Mouse (Mus musculus) adrenal gland, adult 2 months (tissue): ENCODE results near the gene Rsph10b. TPM values are rescaled to one million over a fixed set of nuclear protein-coding genes. Genes with fewer than 3 reads are reported as not detected.
A peak's percentile ranks its signal among the peaks of the same experiment; 100 is the strongest.

Source experiments
- DNase-seq: peaks from one replicate; pipeline ENCODE4 v3.0.0; 2021
- long read RNA-seq: library from polyadenylated mRNA; stranded (forward); transcript quantifications from one replicate; pipeline ENCODE4 v2.0.0, GENCODE M21; 2021
- polyA plus RNA-seq: library from polyadenylated mRNA; depleted of rRNA; stranded (reverse); fragments of >200 nt; gene quantifications from 2 replicates; pipeline ENCODE4 v1.2.3, GENCODE M21; 2012; rRNA removed
- total RNA-seq, 2 experiments: library from RNA; stranded (reverse); gene quantifications; 2 replicates each; pipeline ENCODE4 v1.2.3; 2021

Rsph10b gene
- total RNA-seq, result 1 to 10 TPM; 4.3 to 7.4 TPM
- 0.21 and 0.31 TPM in 2 replicates for polyA plus RNA-seq
- long read RNA-seq, partial matches to known transcripts, result 0 of 5 reads
- long read RNA-seq, other reads (novel, unspliced or antisense), result 5 of 5 reads

GRCm38 (mm10) chr5:143932831-143933230, at the start of gene Rsph10b:
Rsph10b (plus strand) TSS chr5:143933035.
- peak; percentile 46 for DNase-seq

GRCm38 (mm10) chr5:143885274-143885673, 47.6 kb upstream of the Rsph10b start:
- DNase-seq, result no peak

DNA sequence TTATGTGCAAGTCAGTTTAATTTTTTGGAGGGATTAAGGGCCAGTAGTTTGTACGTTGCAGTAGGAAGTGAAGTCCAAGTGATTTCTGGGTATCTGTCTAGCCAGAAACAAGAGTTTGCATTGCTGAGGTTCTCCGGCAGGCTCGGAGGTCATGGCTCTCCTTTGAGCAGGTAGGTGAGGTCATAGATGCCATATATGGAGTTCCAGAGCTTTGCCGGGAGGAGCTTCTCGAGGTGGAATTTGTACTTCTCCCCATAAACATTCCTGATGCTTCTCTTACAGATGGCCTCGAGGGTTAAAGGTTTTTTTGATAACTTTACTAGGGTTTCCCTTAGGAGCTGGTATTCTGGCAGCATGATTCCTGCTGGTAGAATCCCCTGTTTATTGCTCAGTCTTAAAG, 42.1 kb upstream of the Rsph10b start:
- no peak for DNase-seq

DNA sequence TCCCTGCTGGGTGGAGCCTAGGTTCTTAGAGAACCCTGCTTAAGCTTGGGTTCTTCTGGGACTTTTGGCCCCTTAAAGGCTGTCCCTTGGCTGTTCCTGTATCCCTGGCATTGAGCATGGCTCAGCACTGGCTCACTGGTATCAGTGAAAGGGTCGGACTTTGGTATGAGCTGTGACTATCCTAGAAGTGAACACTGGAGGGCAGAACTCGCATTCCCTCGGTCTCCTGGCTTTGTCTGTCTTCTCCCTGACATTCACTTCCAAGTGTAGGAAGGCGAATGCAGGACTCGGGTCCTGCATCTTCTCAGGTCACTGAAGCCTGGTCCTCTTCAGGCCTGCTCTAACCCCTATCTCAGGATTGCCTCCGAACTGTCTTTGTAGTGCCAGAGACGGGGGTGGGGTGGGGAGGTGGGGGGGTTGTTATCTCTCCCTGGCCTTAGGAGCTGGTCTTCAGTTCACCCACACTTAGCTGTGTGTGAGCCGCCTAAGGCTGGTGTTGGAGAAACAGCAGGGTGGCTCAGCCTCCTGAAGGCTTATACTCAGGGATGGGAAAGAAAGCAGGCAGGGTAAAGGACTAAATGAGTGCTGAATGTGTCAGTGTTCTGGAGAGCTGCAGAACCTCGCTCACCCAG, 40.5 kb upstream of the Rsph10b start:
- no peak for DNase-seq

GRCm38 (mm10) chr5:143893396-143893795, 39.4 kb upstream of the Rsph10b start:
- no peak for DNase-seq

- DNase-seq, result no peak
Measured at GRCm38 (mm10) chr5:143897635-143898330, 35.1 kb upstream of the Rsph10b start, which contains the start of gene Ankrd61. Ankrd61 (minus strand) TSS chr5:143897685.

GRCm38 (mm10) chr5:143902111-143902510, 30.7 kb upstream of the Rsph10b start:
- peak; percentile 15 for DNase-seq

DNA sequence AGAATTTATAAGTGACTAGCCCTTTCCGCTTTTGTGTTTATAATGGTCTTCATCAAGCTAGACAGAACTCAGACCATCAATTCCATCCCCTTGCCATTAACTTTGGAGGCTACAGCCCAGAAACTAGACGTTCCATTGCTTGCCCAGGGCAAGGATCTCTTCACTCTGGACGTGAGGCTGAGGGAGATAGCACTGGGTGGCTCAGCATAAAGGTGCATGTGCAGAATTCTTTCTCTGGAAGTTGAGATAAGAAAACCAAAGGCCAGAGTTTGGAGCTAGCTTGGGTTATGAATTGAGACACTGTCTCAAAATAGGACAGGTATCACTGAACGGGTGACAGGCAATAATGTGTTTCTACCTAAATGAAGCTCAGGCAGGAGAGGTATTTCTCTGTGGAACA, 29.0 kb upstream of the Rsph10b start:
- DNase-seq, result no peak

GRCm38 (mm10) chr5:143906429-143906828, 26.4 kb upstream of the Rsph10b start:
- DNase-seq, result no peak

GRCm38 (mm10) chr5:143908926-143909325, 23.9 kb upstream of the Rsph10b start:
- DNase-seq, result no peak

GRCm38 (mm10) chr5:143909417-143910400, 23.1 kb upstream of the Rsph10b start, which contains the start of the genes Aimp2 and Pms2:
Aimp2 (minus strand) TSS chr5:143909847.
Pms2 (plus strand) TSS chr5:143909964.
- peak; percentile 97 for DNase-seq

GRCm38 (mm10) chr5:143916221-143916620, 16.6 kb upstream of the Rsph10b start:
- DNase-seq, result no peak

DNA sequence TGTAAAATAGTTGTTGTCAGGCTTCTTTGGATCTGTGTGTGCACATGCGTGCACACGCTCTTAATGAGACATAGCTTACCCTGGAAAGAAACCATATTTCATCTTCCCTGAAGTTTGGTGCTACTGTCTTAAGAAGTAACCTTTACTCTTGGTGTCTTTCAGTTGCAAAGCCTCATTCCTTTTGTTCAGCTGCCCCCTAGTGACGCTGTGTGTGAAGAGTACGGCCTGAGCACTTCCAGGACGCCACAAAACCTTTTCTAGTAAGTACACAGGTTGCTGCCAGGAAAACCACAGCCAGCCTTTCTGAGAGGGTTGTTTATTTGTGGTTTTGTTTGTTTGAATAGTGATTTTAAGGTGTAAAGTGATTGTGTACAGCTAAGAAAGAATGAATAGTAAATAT, 15.4 kb upstream of the Rsph10b start:
- peak; percentile 70 for DNase-seq

- no peak for DNase-seq
Measured at GRCm38 (mm10) chr5:143918120-143918519, 14.7 kb upstream of the Rsph10b start.

DNA sequence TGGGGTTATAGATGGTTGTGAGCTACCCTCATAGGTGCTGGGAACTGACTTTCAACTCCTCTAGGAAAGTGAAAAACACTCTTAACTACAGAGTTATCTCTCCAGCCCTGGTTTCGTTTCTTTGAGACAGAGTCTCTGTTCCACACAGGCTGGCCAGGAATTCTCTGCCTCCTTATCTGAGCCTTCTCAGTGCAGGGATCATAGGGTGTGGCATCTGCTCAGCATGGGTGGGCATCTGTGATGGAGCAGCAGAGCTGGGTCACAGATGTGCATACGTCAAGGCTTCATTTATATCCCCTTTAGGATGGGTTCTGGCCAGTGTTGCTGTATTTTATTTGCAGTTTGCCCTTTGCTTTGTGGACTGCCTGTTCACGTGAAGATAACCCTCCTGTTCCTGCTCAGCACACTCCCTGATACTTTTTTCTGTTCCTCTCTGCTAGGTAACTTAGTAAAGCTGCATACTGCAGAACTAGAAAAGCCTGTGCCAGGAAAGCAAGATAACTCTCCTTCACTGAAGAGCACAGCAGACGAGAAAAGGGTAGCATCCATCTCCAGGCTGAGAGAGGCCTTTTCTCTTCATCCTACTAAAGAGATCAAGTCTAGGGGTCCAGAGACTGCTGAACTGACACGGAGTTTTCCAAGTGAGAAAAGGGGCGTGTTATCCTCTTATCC, 7.9 kb upstream of the Rsph10b start:
- no peak for DNase-seq

DNA sequence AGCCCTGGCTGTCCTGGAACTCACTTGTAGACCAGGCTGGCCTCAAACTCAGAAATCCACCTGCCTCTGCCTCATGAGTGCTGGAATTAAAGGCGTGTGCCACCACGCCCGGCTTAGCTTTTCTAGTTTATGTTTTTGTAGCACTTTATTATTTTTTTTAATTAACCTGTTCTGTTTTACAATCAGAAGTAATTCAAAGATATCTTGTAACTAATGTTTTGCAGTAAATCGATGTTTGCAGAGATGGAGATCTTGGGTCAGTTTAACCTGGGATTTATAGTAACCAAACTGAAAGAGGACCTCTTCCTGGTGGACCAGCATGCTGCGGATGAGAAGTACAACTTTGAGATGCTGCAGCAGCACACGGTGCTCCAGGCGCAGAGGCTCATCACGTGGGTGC, 5.0 kb upstream of the Rsph10b start, which contains the start of gene Gm42421:
Gene Gm42421 (plus strand): TSS at position 301 of the 400 bp plus-strand sequence.
- DNase-seq, result no peak

- no peak for DNase-seq
Measured at GRCm38 (mm10) chr5:143929291-143929690, 3.5 kb upstream of the Rsph10b start.

DNA sequence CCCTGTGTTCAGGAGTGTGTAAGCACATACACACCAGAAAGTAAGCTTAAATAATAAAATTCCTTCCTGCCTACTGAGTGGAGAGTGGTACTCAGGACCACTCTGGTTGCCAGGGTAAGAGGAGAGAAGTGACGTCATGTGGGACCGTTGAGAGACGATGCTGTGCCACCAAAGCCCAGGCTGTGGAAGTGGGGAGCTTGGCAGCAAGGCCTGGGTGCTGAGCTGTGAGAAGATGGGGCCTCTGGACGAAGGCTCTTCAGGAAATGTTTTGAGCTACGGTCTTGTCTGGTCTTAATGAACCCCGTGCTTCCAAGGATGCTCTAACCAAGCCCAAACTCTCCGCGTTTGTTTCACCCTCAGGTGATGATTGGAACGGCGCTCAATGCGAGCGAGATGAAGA, 2.2 kb upstream of the Rsph10b start:
- no peak for DNase-seq

GRCm38 (mm10) chr5:143931863-143932580, 813 bp upstream of the Rsph10b start:
- no peak for DNase-seq

- DNase-seq, result no peak
Measured at GRCm38 (mm10) chr5:143933414-143933813, 579 bp downstream of the Rsph10b start.

DNA sequence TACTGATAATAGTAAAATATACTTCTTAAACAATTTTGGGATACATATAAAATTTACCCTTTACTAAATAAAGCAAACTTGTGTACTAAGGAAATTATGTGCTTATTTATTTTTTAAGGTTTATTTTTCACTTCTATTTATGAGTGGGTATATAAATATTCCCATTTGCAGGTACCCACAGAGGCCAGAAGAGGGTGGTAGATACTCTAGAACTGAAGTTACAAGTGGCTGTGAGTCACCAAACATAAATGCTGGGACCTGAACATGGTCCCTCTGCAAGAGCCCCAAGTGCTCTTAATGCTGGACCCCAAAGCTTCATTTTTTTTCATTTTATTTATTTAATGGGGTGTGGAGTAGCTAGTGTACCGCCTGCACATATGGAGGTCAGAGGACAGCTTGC, 1.0 kb downstream of the Rsph10b start:
- DNase-seq, result no peak
